Mouse (Mus musculus) heart, postnatal 25 days (tissue): ENCODE results near the gene Il16. TPM values are rescaled to one million over a fixed set of nuclear protein-coding genes. Genes with fewer than 3 reads are reported as not detected.
A peak's percentile ranks its signal among the peaks of the same experiment; 100 is the strongest.

ENCODE experiments used
- DNase-seq: peaks from one replicate; pipeline ENCODE4 v3.0.0; 2022; ENCODE audit warnings: low spot score
- intact Hi-C: fragments of 180-260 bp; cut with DNase I; formaldehyde crosslinking; loops from one replicate; pipeline ENCODE4 v1.15.1; 2025
- total RNA-seq, 2 experiments: library from RNA; stranded (reverse); gene quantifications; 2 replicates each; pipeline ENCODE4 v1.2.3; 2021

Il16 gene
- total RNA-seq, 2 experiments from 2014 or later: 8.2 to 8.4 TPM

GRCm38 (mm10) chr7:83654938-83655630 is 90.4 kb downstream of the Il16 start:
- intact Hi-C loops: no loop called here
- DNase-seq: peak; percentile 29

- no peak for DNase-seq
- intact Hi-C loops: no loop called here
These were observed 91.3 kb downstream of the Il16 start for GRCm38 (mm10) chr7:83654196-83654595.

GRCm38 (mm10) chr7:83653605-83654051 is 91.9 kb downstream of the Il16 start:
- DNase-seq: no peak
- intact Hi-C loops: no loop called here

GRCm38 (mm10) chr7:83652498-83652897 is 93.0 kb downstream of the Il16 start:
- DNase-seq: no peak
- intact Hi-C loops: no loop called here

- intact Hi-C loops: no loop called here
- no peak for DNase-seq
These were observed 94.9 kb downstream of the Il16 start for GRCm38 (mm10) chr7:83650638-83651037.

GRCm38 (mm10) chr7:83648807-83649206 is 96.7 kb downstream of the Il16 start:
- DNase-seq: no peak
- intact Hi-C loops: no loop called here

GRCm38 (mm10) chr7:83645476-83645875 is 100.0 kb downstream of the Il16 start:
- intact Hi-C loops: no loop called here
- no peak for DNase-seq

GRCm38 (mm10) chr7:83644761-83645160 is 100.8 kb downstream of the Il16 start:
- intact Hi-C loops: no loop called here
- no peak for DNase-seq

GRCm38 (mm10) chr7:83643581-83643980 is 101.9 kb downstream of the Il16 start:
- intact Hi-C loops: no loop called here
- DNase-seq: no peak

- intact Hi-C loops: no loop called here
- no peak for DNase-seq
These were observed 104.4 kb downstream of the Il16 start for GRCm38 (mm10) chr7:83641163-83641562.

GRCm38 (mm10) chr7:83640581-83640980 is 104.9 kb downstream of the Il16 start:
- intact Hi-C loops: no loop called here
- DNase-seq: no peak

- intact Hi-C loops: no loop called here
These were observed 106.4 kb downstream of the Il16 start for GRCm38 (mm10) chr7:83639084-83639483.

GRCm38 (mm10) chr7:83637781-83638583 is 107.5 kb downstream of the Il16 start:
- intact Hi-C loops: no loop called here
- DNase-seq: no peak

More at GRCm38 (mm10) chr7:83639084-83639483, 106.4 kb downstream of the Il16 start:
- DNase-seq: no peak

- intact Hi-C loops: no loop called here
- DNase-seq: no peak
These were observed 109.1 kb downstream of the Il16 start for GRCm38 (mm10) chr7:83636425-83636824.

GRCm38 (mm10) chr7:83635726-83636125 is 109.8 kb downstream of the Il16 start:
- no peak for DNase-seq
- intact Hi-C loops: no loop called here

- no peak for DNase-seq
- intact Hi-C loops: no loop called here
These were observed 111.7 kb downstream of the Il16 start for GRCm38 (mm10) chr7:83633856-83634255.

GRCm38 (mm10) chr7:83632682-83633120 is 112.8 kb downstream of the Il16 start:
- intact Hi-C loops: no loop called here
- DNase-seq: no peak

GRCm38 (mm10) chr7:83631828-83632681 is 113.5 kb downstream of the Il16 start, which contains the start of gene Stard5:
Gene Stard5, plus strand, starts transcription at chr7:83631959.
- intact Hi-C loops: no loop called here
- peak; percentile 90 for DNase-seq

GRCm38 (mm10) chr7:83631073-83631827 is 114.3 kb downstream of the Il16 start:
- DNase-seq: no peak
- intact Hi-C loops: no loop called here
